Mouse (Mus musculus): ENCODE data around the gene Metap1d.

Gene Metap1d

GRCm38 (mm10) chr2:71453161-71453916 lies at the start of gene Metap1d:
Metap1d (plus strand) TSS chr2:71453276.
- peak; percentile 86 to 90 for DNase-seq (ENCODE audit: low spot score in 2 of 2)

DNA sequence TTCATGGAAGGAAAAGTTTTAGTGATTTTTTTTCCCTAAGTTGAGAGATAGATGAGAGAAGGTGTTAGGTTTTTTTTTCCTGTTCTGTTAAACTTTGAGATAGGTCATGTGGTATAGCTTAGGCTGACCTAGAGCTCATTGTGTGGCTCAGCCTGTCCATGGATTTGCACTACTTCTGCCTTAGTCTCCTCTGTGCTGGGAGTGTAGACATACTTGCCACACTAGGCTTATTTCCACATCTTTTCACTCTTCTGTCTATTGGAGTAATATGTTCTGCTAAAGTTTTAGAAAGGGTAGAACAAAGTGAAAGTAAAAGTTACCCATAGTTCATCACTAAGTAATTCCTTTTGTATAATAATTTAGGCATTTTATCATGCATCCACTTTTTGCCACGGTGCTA lies 47.5 kb upstream of the Metap1d start:
- DNase-seq (ENCODE audit: low spot score in 2 of 2), result no peak

- DNase-seq (ENCODE audit: low spot score in 2 of 2), result no peak
These were observed 34.3 kb upstream of the Metap1d start for GRCm38 (mm10) chr2:71418760-71419280.

GRCm38 (mm10) chr2:71419408-71419807 lies 33.7 kb upstream of the Metap1d start:
- no peak for DNase-seq (ENCODE audit: low spot score in 2 of 2)

DNA sequence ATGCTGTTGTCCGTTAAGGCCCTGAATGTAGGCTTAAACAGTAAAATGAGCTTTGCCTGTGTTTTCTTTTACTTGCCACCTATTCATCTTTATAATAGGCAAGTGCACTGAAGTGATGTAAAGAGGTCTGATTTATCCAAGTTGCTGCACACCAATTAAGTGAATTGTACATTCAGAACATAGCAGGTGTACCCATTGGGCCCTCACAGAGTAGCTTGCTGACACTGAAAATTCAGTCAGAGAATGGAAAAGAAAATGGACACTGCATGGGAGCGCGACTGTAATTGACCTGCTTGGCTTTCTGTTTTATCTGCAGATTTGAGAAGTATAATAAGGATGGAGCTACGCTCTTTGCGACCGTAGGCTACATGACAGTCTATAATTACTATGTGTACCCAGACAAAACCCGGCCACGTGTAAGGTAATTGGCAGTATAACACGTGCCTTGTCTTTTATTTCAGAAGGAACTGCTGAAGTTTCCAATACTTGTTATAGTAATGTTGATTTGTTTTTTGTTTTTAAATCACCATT lies 32.1 kb upstream of the Metap1d start:
- DNase-seq (ENCODE audit: low spot score in 2 of 2), result no peak

DNA sequence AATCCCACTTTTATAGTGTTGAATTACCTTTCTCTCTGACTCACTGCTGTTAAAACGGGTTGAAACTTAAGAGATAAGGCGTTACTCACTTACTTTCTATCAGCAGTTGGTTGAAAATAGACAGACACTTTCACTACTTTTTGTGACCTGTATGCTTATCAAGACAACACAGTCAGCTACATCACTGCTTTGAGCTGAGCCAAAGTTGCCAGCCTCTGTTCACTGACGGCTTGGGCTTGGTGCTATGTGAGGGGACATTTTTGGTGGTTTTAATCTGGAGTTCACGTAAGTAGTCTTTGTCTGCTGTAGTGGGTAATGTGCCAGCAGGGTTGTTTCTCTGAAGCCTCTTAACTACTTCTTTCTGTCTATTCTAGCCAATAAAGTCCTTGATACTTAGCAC lies 28.5 kb upstream of the Metap1d start:
- no peak for DNase-seq (ENCODE audit: low spot score in 2 of 2)

- no peak for DNase-seq (ENCODE audit: low spot score in 2 of 2)
These were observed 17.6 kb upstream of the Metap1d start for GRCm38 (mm10) chr2:71435440-71435839.

- no peak for DNase-seq (ENCODE audit: low spot score in 2 of 2)
These were observed 9.7 kb upstream of the Metap1d start for GRCm38 (mm10) chr2:71443376-71443775.

GRCm38 (mm10) chr2:71445536-71446196 lies 7.4 kb upstream of the Metap1d start:
- no peak for DNase-seq (ENCODE audit: low spot score in 2 of 2)

GRCm38 (mm10) chr2:71449604-71450003 lies 3.5 kb upstream of the Metap1d start:
- no peak for DNase-seq (ENCODE audit: low spot score in 2 of 2)

DNA sequence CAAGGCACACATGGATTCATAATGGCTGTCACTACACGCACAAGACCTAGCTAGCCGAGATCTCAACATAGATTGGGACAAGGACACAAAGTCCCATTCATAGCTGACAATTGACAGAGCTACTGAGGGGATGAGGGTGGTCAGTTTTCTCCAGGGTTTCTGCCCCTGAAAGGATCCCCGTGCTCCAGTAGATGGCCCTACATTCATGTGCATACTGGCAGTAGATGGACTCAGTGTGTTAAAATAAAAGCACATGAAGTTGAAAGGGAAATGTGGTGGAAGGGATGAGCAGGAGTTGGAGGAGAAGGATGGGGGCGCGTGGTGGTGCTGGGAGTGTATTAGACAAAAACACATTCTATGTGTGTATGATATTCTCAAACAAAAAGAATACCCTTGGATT lies 1.3 kb upstream of the Metap1d start:
- no peak for DNase-seq (ENCODE audit: low spot score in 2 of 2)

DNA sequence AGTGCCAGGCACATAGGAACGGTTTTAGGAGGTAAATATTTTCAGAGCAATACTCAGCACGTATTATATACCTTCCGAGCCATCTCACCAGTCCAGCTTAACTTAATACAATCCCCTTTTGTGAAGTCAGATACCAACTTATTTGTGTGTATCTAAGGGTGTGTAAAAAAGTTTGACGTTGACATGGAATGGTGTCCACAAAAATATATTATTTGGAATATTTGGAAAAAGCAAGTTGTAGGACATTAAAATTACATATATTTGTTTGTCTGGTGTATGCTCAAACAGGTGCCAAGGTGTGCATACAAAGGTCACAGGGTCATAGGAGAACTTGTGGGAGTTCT lies 813 bp downstream of the Metap1d start:
- no peak for DNase-seq (ENCODE audit: low spot score in 2 of 2)

GRCm38 (mm10) chr2:71458624-71459023 lies 5.5 kb downstream of the Metap1d start:
- no peak for DNase-seq (ENCODE audit: low spot score in 2 of 2)

GRCm38 (mm10) chr2:71459659-71460058 lies 6.6 kb downstream of the Metap1d start:
- no peak for DNase-seq (ENCODE audit: low spot score in 2 of 2)

DNA sequence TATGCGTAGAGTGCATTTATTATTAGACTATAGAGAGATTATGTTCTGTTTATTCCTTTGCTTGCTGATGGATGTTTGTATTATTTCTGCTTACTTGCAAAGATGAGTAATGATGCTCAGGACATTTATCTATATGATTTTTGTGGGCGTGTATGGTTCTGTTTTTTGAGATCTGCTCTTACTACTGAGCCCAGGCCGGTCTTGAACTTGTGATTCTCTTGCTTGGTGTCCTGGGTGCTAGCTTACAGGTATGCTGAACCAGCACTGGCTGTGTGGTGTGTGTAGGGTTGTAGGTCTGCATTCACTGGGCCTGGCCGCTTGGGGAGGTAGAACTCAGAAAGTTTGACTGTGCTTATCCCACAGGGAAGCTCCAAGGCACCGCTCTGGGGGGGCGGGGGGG lies 8.1 kb downstream of the Metap1d start:
- DNase-seq (ENCODE audit: low spot score in 2 of 2), result no peak

- DNase-seq (ENCODE audit: low spot score in 2 of 2), result no peak
These were observed 8.5 kb downstream of the Metap1d start for GRCm38 (mm10) chr2:71461589-71461988.

- DNase-seq (ENCODE audit: low spot score in 2 of 2), result no peak
These were observed 9.0 kb downstream of the Metap1d start for GRCm38 (mm10) chr2:71462066-71462465.

- no peak for DNase-seq (ENCODE audit: low spot score in 2 of 2)
These were observed 9.5 kb downstream of the Metap1d start for GRCm38 (mm10) chr2:71462553-71462952.

- DNase-seq (ENCODE audit: low spot score in 2 of 2), result no peak
These were observed 13.0 kb downstream of the Metap1d start for GRCm38 (mm10) chr2:71466103-71466502.

- DNase-seq (ENCODE audit: low spot score in 2 of 2), result no peak
These were observed 13.9 kb downstream of the Metap1d start for GRCm38 (mm10) chr2:71466861-71467450.

DNA sequence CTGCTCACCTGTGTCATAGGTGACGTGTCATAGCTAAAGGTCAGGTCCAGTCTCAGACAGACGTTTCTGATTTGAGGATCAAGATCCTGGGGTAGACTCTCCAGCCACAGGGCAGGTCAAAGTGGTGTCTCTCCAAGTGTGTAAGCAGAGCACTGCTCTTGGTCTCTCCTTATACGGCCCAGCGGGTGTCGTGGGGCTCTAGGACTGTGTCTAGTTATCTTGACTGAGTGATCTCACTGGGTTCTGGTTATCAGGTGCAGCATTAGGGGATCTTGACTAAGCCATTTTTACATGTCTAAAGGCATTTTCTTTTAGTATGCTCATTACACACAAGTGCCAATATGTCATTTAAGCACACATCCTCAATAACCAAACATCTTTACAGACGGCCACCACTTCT lies 18.0 kb downstream of the Metap1d start:
- no peak for DNase-seq (ENCODE audit: low spot score in 2 of 2)

- no peak for DNase-seq (ENCODE audit: low spot score in 2 of 2)
These were observed 20.8 kb downstream of the Metap1d start for GRCm38 (mm10) chr2:71473830-71474229.

DNA sequence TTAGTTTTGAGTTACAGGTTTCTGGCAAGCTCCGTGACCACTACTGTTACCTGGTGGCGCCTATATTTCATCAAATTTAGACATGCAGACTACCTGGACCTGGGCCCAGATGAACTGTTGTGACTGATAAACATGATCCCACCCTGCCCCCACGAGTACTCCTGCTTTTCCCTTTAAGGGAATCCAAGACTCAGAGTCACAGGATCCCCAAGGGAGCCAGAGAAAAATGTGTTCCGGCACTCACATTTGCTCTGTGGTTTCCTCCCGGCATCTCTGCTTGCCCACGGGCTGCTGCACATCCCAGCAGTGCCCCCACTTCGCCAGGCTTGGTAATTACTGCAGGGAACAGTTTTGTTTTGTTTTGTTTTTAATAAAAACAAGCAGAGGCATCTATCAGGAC lies 21.3 kb downstream of the Metap1d start:
- DNase-seq (ENCODE audit: low spot score in 2 of 2), result no peak
